Mouse (Mus musculus) CH12.LX (cell line): ENCODE measurements at regions not wholly inside any gene's neighbourhood (a gene's known extent, or its start where the extent isn't known, plus 50 kb on each side); places are given as distances from the start of the nearest gene placed in this dataset.

Experiments
- BHLHE40 ChIP-seq: IDR thresholded peaks from 2 replicates; pipeline ENCODE4 v1.6.1; 2011; ENCODE audit warnings: mild to moderate bottlenecking, low read depth, low read length, improper control_type of control experiment
- CHD2 ChIP-seq: IDR thresholded peaks from 2 replicates; pipeline ENCODE4 v1.6.1; 2011; ENCODE audit warnings: low read length, improper control_type of control experiment
- CTCF ChIP-seq, 2 experiments: IDR thresholded peaks in 1 of 2; conservative IDR thresholded peaks in 1 of 2; 2 replicates each; pipeline ENCODE4 v1.5.1; 2011 to 2012; ENCODE audit warnings: low read depth in 2 of 2, low read length in 2 of 2, improper control_type of control experiment in 1 of 2, inconsistent platforms in 1 of 2, mild to moderate bottlenecking in 1 of 2, moderate library complexity in 1 of 2
- EP300 ChIP-seq: IDR thresholded peaks from 2 replicates; pipeline ENCODE4 v1.6.1; 2011; ENCODE audit warnings: low read length, improper control_type of control experiment
- ETS1 ChIP-seq: conservative IDR thresholded peaks from 2 replicates; pipeline ENCODE4 v1.6.1; 2012; ENCODE audit warnings: low read depth, mild to moderate bottlenecking, inconsistent platforms, low read length, improper control_type of control experiment, moderate library complexity
- MXI1 ChIP-seq: IDR thresholded peaks from 2 replicates; pipeline ENCODE4 v1.6.1; 2011; ENCODE audit warnings: mild to moderate bottlenecking, low read depth, low read length, improper control_type of control experiment
- NELFE ChIP-seq: IDR thresholded peaks from 2 replicates; pipeline ENCODE4 v1.6.1; 2011; ENCODE audit warnings: low read depth, low read length, improper control_type of control experiment
- POLR2A ChIP-seq: IDR thresholded peaks from 2 replicates; pipeline ENCODE4 v1.6.1; 2011; ENCODE audit warnings: low read depth, mild to moderate bottlenecking, improper control_type of control experiment, low read length
- SMC3 ChIP-seq: IDR thresholded peaks from 2 replicates; pipeline ENCODE4 v1.6.1; 2011; ENCODE audit warnings: low read depth, low read length, improper control_type of control experiment
- TBP ChIP-seq: conservative IDR thresholded peaks from 2 replicates; pipeline ENCODE4 v1.6.1; 2011; ENCODE audit warnings: low read depth, low read length, improper control_type of control experiment
- ZC3H11A ChIP-seq: IDR thresholded peaks from 2 replicates; pipeline ENCODE4 v1.6.1; 2012; ENCODE audit warnings: low read depth, mild to moderate bottlenecking, inconsistent platforms, low read length, improper control_type of control experiment

- TF ChIP-seq MXI1, result no peak
- no peak for TF ChIP-seq EP300
- no peak for TF ChIP-seq POLR2A
- TF ChIP-seq SMC3, result no peak
- no peak for TF ChIP-seq ETS1
- TF ChIP-seq CTCF (conservative IDR thresholded peaks at IDR 0.05 in 1 of 2, IDR thresholded peaks at IDR 0.05 in 1 of 2; ENCODE audit: low read depth in 2 of 2, low read length in 2 of 2), result no peak
- TF ChIP-seq NELFE, result no peak
- no peak for TF ChIP-seq ZC3H11A
- TF ChIP-seq CHD2, result no peak
- no peak for TF ChIP-seq BHLHE40
- TF ChIP-seq TBP, result no peak
Measured at GRCm38 (mm10) chr1:121004535-121004934, 327.9 kb downstream of the Insig2 start.
